Mouse (Mus musculus) CD4-positive helper T cell, adult 2 months (primary cell): Measurements from ENCODE around the gene Izumo1r.

Experiments
- DNase-seq: peaks from one replicate; pipeline ENCODE4 v3.0.0-alpha.2; 2012; ENCODE audit warnings: low read depth, missing footprints, low spot score

Gene Izumo1r

GRCm38 (mm10) chr9:14903581-14904378, at the start of gene Izumo1r:
Gene Izumo1r, minus strand, starts transcription at chr9:14903949.
- DNase-seq: peak; percentile 77

- DNase-seq: no peak
These were observed 47.3 kb upstream of the Izumo1r start for GRCm38 (mm10) chr9:14951072-14951471.

DNA sequence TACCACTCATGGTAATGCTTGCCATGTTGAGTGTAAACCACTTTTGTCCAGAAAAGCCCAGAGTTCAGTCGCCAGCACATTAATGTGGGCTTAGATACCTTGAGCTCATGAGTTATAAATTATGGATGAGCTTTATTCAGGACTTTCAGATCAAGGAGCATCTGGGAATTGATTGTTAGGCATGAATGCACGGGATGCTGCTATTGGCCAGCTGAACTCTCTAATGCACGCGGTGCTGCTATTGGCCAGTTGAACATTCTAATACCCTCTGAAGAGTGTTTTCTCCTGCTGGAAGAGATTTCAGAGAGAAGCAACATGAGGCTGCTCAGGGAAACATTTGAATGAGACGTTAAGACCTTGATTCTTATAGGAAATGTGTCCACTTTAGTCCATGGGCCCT, 45.1 kb upstream of the Izumo1r start:
- no peak for DNase-seq

- no peak for DNase-seq
These were observed 42.9 kb upstream of the Izumo1r start for GRCm38 (mm10) chr9:14946677-14947076.

GRCm38 (mm10) chr9:14945919-14946318, 42.2 kb upstream of the Izumo1r start:
- DNase-seq: no peak

GRCm38 (mm10) chr9:14942143-14942720, 38.5 kb upstream of the Izumo1r start:
- no peak for DNase-seq

DNA sequence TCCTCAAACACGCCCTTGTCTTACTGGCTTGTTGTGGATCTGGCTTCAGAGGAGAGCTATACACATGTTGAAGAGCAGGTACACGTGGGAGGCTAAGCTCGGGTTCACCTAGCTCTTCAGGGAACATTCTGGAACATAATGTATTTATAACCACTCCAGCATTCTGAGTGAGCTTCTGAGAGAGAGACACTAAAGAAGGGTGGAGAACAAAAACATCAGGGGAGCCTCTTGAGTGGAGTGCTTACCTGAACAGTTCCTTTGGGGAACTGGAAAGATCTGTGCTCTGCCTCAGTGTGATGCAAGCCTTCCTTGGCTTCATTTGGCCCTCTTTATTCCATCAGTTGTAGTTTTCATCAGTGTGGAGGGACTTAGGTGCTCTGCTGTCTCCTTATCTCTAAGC, 35.9 kb upstream of the Izumo1r start:
- no peak for DNase-seq

GRCm38 (mm10) chr9:14937308-14937707, 33.6 kb upstream of the Izumo1r start:
- DNase-seq: no peak

- no peak for DNase-seq
These were observed 31.1 kb upstream of the Izumo1r start for GRCm38 (mm10) chr9:14934851-14935250.

DNA sequence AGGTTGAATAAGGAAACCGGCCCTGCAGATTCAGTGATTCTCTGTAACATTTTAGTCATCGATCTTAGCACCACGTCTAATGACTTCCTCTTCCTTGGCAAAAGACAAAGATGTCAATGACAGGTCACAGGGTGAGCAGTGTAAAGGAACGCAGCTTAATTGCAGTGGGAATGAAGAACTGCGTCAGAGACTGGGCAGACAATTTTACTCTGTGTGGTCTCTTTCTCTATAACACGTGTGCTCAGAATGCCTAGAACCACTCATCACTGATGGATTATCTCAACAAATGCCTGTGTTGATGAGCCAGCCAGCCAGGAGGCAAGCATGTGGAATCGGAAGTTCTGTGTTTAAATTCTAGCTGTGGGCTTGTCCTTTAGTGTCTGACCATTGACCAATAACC, 28.2 kb upstream of the Izumo1r start:
- DNase-seq: no peak

DNA sequence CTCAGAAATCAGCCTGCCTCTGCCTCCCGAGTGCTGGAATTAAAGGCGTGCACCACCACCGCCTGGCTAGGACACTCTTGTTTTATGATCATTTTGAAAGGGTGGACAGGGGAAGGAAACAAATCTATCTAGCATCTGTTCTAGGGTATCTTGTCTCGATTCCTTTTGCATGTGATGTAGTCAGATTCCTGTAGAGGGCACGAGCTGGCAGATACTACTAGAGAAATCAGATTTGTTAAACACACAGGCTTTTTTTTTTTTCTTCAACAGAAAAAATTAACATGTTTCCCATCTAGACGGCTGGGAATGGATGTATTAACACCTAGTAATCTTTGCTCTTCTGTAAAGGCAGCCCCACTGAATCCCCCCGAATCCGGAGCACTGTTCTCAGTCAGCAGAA, 27.5 kb upstream of the Izumo1r start:
- no peak for DNase-seq

DNA sequence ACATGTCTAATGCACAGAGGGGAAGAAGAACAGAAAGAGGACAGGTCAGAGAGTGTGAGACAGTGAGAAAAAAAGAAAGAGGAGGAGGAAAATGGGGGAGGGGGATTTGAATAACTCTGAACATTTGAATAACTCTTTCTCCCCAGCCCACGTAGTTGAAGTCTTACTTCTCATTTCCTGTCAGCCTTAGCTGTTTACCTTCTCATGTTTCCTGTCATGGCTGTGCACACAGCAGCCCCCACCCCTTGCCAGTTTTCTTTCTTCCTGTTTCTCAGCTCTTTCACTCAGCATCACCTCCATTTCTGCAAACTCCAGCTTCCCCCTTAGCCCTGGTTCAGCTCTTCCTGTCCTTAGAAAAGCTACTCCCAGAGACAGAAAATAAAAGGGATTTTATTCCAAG, 22.8 kb upstream of the Izumo1r start:
- peak; percentile 85 for DNase-seq

DNA sequence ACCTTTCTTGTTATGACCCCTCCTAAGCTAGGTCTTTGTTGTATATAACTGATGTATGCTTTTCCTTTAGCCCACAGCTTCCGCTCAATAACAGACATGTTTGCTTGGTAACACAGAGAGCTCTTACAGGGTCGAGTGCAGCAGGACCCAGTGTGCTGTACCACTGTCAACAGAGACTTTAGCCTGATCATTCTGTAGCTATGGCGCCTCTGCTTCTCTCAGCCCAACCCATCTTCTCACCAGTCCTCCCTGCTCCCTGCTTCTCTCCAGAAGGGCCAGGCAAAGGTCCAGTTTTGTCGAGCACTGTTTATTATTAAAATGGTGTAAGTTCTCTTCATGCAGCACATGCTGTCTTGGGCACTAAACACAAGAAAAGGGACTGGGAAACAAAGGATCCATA, 19.9 kb upstream of the Izumo1r start:
- DNase-seq: no peak

DNA sequence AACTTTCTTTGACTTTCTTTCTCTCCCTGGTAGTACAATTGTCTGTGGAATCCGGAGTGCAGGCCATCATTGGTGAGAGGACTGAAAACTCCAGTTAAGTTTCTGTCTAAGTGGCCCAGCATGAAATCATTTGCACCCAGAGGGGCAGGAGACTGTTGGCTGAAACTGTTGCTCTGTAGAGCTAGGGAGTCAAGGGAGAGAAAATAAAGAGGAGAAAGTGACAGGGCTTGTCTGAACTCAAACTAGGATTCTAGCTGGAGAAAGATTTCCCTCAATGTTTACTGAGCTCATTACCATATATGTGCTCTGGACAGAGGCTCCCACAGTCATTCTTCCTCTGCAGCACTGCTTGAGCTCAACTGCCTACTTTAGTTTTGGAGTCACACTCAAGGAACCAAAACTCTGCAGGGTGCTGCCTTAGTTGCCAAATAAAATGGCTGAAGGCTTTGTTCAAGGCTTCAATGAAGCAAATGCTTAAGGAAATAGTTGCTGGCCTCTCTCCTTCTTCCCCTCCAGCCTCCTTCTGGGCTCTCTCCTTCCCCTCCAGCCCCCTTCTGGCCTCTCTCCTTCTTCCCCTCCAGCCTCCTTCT, 18.3 kb upstream of the Izumo1r start:
- no peak for DNase-seq

GRCm38 (mm10) chr9:14921254-14921653, 17.5 kb upstream of the Izumo1r start:
- DNase-seq: peak; percentile 33

DNA sequence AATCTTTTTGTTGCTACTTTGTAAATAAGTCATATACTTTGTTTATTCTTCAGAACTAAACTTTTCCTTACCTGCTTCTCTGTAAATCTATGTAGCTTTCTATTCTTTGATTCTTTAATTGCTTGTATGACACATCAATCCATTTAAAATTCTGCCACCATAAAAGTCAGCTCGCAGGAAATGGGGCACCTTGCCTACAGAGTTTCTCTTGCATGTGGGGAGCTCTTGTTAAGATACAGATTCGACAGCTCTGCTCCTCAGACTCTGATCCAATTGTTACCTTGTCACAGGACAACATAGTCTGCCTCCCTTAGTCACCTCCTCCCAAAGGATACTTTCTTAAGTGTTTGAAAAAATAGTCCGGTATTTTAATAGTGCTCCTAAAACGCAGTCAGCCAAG, 16.9 kb upstream of the Izumo1r start:
- peak; percentile 48 for DNase-seq

DNA sequence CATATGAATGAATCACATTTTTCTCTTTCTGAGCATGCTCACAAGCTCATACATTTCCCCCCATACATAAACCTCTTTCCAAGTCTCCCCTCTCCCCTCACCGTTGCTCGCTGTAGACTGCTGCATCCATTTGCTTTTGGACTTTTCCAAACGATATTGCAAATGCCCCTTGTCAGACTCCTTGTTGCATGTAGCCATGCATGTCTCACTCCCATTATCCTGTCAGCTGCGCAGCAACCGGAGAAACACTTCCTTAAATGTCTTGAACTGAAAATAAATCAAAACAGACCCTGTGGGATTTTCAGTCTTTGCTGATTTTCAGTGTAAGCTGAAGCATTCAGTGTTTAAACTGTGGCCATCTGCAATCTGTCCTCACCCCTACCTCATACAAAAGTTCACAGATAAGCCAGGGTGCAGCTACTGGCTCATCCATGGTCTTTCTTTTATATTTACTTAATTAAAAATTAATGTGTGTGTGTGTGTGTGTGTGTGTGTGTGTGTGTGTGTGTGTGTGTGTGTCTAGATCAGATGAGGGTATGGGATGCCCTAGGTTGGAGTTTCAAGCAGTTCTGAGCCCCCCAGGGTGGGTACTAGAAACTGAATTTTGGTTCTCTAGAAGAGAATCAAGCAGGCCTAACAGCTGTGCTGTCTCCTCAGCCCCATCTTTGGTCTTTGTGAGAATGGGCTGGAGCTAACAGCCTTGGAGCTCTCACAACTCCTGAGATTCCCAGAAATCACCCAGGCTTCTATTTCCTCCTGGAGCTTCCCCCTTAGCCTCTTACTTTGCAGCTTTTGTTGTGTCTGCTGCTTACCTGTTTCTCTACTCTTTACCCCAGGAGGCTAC, 15.3 kb upstream of the Izumo1r start:
- no peak for DNase-seq

GRCm38 (mm10) chr9:14917661-14918060, 13.9 kb upstream of the Izumo1r start:
- DNase-seq: no peak

DNA sequence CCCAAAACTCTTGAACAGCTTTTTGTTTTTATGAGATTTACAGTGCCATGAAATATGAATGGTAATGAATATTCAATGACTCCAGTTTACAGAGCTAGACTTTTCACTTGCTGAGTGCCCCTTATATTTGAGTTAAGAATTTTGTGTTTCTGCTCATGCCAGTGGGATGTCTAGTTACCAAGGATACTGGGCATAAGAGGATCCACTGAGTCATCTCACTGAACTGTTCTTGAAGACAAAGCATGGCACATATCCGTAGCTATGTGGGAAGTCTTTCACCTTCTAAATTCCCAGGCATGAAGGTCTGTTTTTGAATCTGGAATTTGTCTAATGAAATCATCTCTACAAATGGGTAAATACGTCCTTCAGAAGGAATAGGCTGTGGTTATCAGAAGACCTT, 8.3 kb upstream of the Izumo1r start:
- no peak for DNase-seq

DNA sequence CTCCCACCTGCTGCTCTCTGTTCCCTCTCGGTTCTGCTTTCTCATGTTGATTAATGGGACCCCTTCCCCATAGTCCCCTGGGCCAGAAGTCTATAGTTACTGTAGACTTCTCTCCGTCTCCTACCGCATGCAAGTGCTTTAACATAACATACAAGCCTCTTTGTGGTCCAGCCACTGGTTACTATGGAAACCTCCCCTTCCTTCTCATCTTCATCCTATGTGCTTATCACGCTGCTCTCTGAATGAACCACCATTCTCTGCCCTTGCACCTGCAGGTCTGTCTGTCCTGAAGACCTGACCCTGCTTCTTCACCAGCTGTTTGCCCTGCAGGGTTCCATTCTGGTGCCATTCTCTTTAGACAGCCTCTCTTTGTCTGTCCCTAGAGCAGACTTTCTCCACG, 6.2 kb upstream of the Izumo1r start:
- DNase-seq: no peak

- peak; percentile 90 for DNase-seq
These were observed 4.2 kb upstream of the Izumo1r start for GRCm38 (mm10) chr9:14907816-14908415.

GRCm38 (mm10) chr9:14905956-14906355, 2.2 kb upstream of the Izumo1r start:
- no peak for DNase-seq
